Mouse (Mus musculus): ENCODE results near the gene Rab3il1.

- no peak for TF ChIP-seq CTCF (IDR thresholded peaks at IDR 0.05; ENCODE audit: low read depth, low read length)
- no peak for TF ChIP-seq EP300 (IDR thresholded peaks at IDR 0.05; ENCODE audit: insufficient read depth, low read depth, low read length)
Observed at GRCm38 (mm10) chr19:9984111-9985055, 17.1 kb upstream of the Rab3il1 start.

Data from ES-Bruce4 (cell line).